Mouse (Mus musculus): ENCODE measurements at regions not wholly inside any gene's neighbourhood (a gene's known extent, or its start where the extent isn't known, plus 50 kb on each side); places are given as distances from the start of the nearest gene placed in this dataset.

GRCm38 (mm10) chr10:117441979-117442803 lies 62.4 kb upstream of the Cpsf6 start:
- TF ChIP-seq CTCF (IDR thresholded peaks at IDR 0.05; ENCODE audit: control insufficient read depth, insufficient read depth, low read length) (no peak), POLR2A (IDR thresholded peaks at IDR 0.05; ENCODE audit: borderline replicate concordance, control insufficient read depth, low read depth, low read length) (no peak)

All from bone marrow, adult 2 months (tissue).